Mouse (Mus musculus) testis, adult 2 months (tissue): ENCODE results near the gene Dapp1. TPM values are rescaled to one million over a fixed set of nuclear protein-coding genes. Genes with fewer than 3 reads are reported as not detected.

Experiments used
- H3K27ac ChIP-seq: fragments of 200-500 bp; 2 replicates; pipeline ENCODE4 v1.5.1; 2012; ENCODE audit warnings: low read depth, low read length; ENCODE audit not compliant: control insufficient read depth, insufficient read depth
- H3K27me3 ChIP-seq: fragments of 200-500 bp; 2 replicates; pipeline ENCODE4 v1.6.1; 2012; ENCODE audit warnings: mild to moderate bottlenecking, low read length, moderate library complexity; ENCODE audit not compliant: control insufficient read depth, insufficient read depth
- H3K36me3 ChIP-seq: fragments of 200-500 bp; 2 replicates; pipeline ENCODE4 v1.6.1; 2012; ENCODE audit warnings: mild to moderate bottlenecking, low read length; ENCODE audit not compliant: control insufficient read depth, insufficient read depth
- H3K4me1 ChIP-seq: fragments of 200-500 bp; 2 replicates; pipeline ENCODE4 v1.6.1; 2012; ENCODE audit warnings: low read length; ENCODE audit not compliant: control insufficient read depth, insufficient read depth
- H3K4me3 ChIP-seq: fragments of 200-500 bp; 2 replicates; pipeline ENCODE4 v1.5.1; 2012; ENCODE audit warnings: low read depth, mild to moderate bottlenecking, low read length, moderate library complexity, mixed read lengths; ENCODE audit not compliant: control insufficient read depth
- CTCF ChIP-seq: fragments of 200-500 bp; IDR thresholded peaks from 2 replicates; pipeline ENCODE4 v1.5.1; 2012; ENCODE audit warnings: low read depth, mild to moderate bottlenecking, inconsistent platforms, low read length, moderate library complexity; ENCODE audit not compliant: control insufficient read depth, insufficient read depth, insufficient replicate concordance
- POLR2A ChIP-seq: fragments of 200-500 bp; IDR thresholded peaks from 2 replicates; pipeline ENCODE4 v1.6.1; 2012; ENCODE audit warnings: low read depth, mild to moderate bottlenecking, inconsistent platforms, low read length, moderate library complexity; ENCODE audit not compliant: control insufficient read depth
- polyA plus RNA-seq: library from polyadenylated mRNA; depleted of rRNA; stranded (reverse); fragments of >200 nt; gene quantifications from 2 replicates; pipeline ENCODE4 v1.2.3, GENCODE M21; 2012; rRNA removed

Gene Dapp1
- polyA plus RNA-seq, 1 experiment, result 24.9 TPM

DNA sequence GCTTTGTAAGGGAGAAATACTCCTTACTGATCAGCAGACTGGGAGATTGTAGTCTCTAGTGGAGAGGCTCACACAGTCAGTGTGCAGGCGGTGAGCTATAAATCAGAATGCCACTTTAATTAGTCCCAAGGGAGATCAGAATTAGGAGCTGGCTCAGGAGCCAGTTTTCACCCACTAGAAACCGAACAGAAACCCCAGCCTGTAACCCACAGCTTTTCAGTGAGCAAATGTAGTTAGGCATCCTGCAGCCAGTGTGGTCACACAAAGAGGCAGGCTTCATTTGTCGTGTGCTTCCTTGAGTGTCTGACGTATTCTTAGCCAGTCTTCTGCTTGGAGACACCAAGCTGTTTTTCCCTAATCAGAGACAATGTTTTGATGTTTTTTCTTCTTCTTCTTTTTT lies 85.0 kb downstream of the Dapp1 start:
- H3K36me3 ChIP-seq, result no peaks in the 10 kb centered on the region; the same call in 1 of the 2 replicates
- no peaks in the 10 kb centered on the region for H3K4me1 ChIP-seq
- no peak overlapping the region for H3K27ac ChIP-seq
- no peak for TF ChIP-seq CTCF
- no peak for TF ChIP-seq POLR2A
- H3K27me3 ChIP-seq, result no peaks in the 10 kb centered on the region
- no peak overlapping the region for H3K4me3 ChIP-seq

DNA sequence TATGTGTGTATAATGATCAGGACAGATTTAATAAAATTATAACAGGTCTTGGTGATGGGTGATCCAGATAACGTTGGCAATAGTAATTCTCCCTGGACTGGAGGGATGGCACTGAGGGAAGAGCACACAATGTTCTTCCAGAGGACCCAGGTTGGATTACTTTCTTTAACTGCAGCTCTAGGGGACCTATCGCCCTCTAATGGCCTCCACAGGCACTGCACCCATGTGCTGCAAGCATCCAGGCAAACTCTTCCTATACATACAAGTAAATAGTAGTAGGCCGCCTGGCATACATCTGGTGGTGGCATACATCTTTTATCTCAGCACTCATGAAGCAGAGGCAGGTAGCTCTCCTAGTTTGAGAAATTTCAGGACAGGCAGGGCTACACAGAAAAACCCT lies 86.1 kb downstream of the Dapp1 start:
- H3K36me3 ChIP-seq, result no peaks in the 10 kb centered on the region; the same call in 1 of the 2 replicates
- no peak overlapping the region for H3K27ac ChIP-seq
- TF ChIP-seq POLR2A (no peak), CTCF (peak; percentile 64; the same call in 1 of the 2 replicates)
- no peak overlapping the region for H3K4me3 ChIP-seq
- no peaks in the 10 kb centered on the region for H3K27me3 ChIP-seq
- no peaks in the 10 kb centered on the region for H3K4me1 ChIP-seq

DNA sequence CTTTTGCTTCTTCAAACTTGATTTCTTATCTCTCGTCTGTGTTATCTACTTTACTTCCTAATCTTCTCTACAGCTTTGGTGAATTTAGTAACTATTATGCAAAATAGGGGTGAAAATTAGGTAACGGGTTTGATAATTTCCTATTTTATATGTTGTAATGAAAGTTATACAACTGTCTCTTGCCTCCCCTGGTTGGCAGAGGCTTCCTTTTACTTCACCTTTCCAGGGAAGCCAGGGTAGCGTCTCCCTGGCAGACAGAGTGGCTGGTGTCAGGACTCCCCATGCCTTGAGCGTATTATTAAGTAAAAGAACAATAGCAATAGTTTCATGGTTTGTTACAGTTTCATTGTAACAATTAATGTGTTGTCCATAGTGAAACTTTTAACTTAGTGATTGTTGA lies 87.6 kb downstream of the Dapp1 start:
- Histone ChIP-seq H3K36me3 (no peaks in the 10 kb centered on the region; the same call in 1 of the 2 replicates), H3K27me3 (no peaks in the 10 kb centered on the region), H3K27ac (no peak overlapping the region), H3K4me3 (no peak overlapping the region), H3K4me1 (no peaks in the 10 kb centered on the region)
- TF ChIP-seq CTCF (no peak), POLR2A (no peak)

DNA sequence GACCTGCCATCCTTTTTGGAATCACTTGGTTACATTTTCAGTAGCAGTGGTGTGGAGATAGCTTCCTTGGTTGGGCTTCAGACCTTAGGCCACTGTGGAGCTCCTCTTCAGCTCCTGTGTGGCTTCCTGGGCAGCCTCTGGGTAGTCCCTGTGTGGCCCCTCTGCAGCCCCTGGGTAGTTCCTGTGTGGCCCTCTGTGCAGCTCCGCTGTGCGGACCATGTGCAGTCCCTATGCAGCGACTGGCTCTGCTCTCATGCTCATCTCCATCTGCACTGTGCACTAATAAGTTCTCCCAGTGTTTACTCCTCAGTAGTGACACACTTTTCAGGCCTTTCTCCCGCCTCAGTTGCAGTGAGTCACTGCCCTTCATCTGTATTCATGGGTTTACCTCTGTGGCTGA lies 89.2 kb downstream of the Dapp1 start:
- TF ChIP-seq CTCF (no peak), POLR2A (no peak)
- Histone ChIP-seq H3K36me3 (no peaks in the 10 kb centered on the region; the same call in 1 of the 2 replicates), H3K27me3 (no peaks in the 10 kb centered on the region), H3K4me3 (no peak overlapping the region), H3K4me1 (no peaks in the 10 kb centered on the region), H3K27ac (no peak overlapping the region)

DNA sequence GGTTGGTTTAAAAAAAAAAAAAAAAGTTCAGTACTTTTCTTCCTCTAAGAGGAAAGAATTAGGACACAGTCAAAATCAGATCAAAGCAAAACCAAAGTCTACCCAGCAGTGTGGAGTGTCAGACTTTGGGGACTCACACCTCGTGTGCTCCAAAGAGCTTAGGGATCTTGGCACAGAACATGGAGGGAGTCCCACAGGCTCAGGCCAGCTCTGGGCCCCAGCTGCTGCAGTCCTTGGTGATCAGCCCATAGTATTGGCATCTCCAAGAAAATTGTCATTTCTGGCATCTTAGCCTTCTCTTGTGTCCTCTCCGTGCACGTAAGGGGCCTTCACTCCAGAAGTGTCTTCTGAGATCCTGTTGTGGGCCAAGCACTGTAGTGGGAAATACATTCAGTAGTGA lies 90.3 kb downstream of the Dapp1 start:
- no peak overlapping the region for H3K27ac ChIP-seq
- TF ChIP-seq CTCF, result no peak
- TF ChIP-seq POLR2A, result no peak
- no peaks in the 10 kb centered on the region; the same call in 1 of the 2 replicates for H3K36me3 ChIP-seq
- H3K27me3 ChIP-seq, result no peaks in the 10 kb centered on the region
- no peak overlapping the region for H3K4me3 ChIP-seq
- no peaks in the 10 kb centered on the region for H3K4me1 ChIP-seq

DNA sequence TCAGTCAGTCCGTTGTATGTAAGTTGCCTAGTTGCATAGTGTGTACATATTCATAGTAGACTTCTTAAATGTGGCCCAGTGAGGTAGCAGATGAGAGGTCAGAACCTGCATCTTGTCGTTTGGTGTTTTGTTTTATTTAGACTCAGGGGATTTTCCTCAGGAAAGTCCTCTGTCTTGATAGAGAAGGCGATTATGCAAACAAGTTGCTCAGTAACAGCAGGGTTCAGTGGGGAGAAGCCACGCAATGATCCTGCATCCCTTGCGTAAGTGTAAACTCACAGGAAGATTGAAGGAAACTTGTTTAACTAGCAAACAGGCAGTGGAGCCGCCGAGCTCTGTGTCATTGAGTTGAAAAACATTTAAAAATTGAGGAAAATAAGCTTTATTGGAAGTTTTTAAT lies 93.4 kb downstream of the Dapp1 start:
- no peaks in the 10 kb centered on the region for H3K4me1 ChIP-seq
- H3K4me3 ChIP-seq, result no peak overlapping the region
- H3K36me3 ChIP-seq, result no peaks in the 10 kb centered on the region
- TF ChIP-seq POLR2A (no peak), CTCF (no peak)
- no peaks in the 10 kb centered on the region for H3K27me3 ChIP-seq
- H3K27ac ChIP-seq, result no peak overlapping the region

DNA sequence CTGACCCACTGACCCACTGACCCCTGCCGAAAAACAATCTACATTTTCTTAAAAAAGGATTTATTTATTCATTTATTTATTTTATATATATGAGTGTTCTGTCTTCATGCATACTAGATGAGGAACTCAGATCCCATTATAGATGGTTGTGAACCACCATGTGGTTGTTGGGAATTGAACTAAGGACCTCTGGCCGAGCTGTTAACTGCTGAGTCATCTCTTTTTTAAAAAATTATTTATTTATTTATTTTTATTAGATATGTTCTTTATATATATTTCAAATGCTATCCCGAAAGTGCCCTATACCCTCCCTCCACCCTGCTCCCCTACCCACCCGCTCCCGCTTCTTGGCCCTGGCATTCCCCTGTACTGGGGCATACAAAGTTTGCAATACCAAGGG lies 100.3 kb downstream of the Dapp1 start:
- Histone ChIP-seq H3K4me1 (no peaks in the 10 kb centered on the region), H3K36me3 (no peaks in the 10 kb centered on the region), H3K4me3 (no peak overlapping the region), H3K27me3 (no peaks in the 10 kb centered on the region), H3K27ac (no peak overlapping the region)
- TF ChIP-seq CTCF, result no peak
- no peak for TF ChIP-seq POLR2A

Other genes starting within 250 kb of the Dapp1 start
- gene H2afz, start 117.1 kb downstream of the Dapp1 start, polyA plus RNA-seq, result 782 and 970 TPM in 2 replicates
- gene Dnajb14, start 113.9 kb downstream of the Dapp1 start, polyA plus RNA-seq, result 65.5 and 76.7 TPM in 2 replicates
- 12.9 and 15.0 TPM in 2 replicates for gene Lamtor3, start 63.0 kb downstream of the Dapp1 start, polyA plus RNA-seq
- 0.01 TPM in 1 of 2 replicates, not detected in the other for gene 1110002E22Rik, start 83.5 kb upstream of the Dapp1 start, polyA plus RNA-seq
- gene Gm5105, start 85.8 kb upstream of the Dapp1 start, polyA plus RNA-seq, result not detected in 2 replicates
- 36.2 and 37.1 TPM in 2 replicates for gene Trmt10a, start 161.9 kb upstream of the Dapp1 start, polyA plus RNA-seq
- 8.2 and 10.9 TPM in 2 replicates for gene Mttp, start 163.4 kb upstream of the Dapp1 start, polyA plus RNA-seq
- 93.6 and 96.6 TPM in 2 replicates for gene 4930579F01Rik, start 212.3 kb upstream of the Dapp1 start, polyA plus RNA-seq
- gene Adh7, start 236.2 kb upstream of the Dapp1 start, polyA plus RNA-seq, result 4.7 and 4.8 TPM in 2 replicates